Mouse (Mus musculus) urinary bladder, postnatal 10 days (tissue): ENCODE data around the gene Hs2st1.

ENCODE experiments used
- DNase-seq: peaks from one replicate; pipeline ENCODE4 v3.0.0; 2022; ENCODE audit warnings: low spot score

Gene Hs2st1

GRCm38 (mm10) chr3:144551416-144551815, 18.6 kb downstream of the Hs2st1 start:
- DNase-seq: no peak

GRCm38 (mm10) chr3:144550659-144551058, 19.3 kb downstream of the Hs2st1 start:
- DNase-seq: no peak

GRCm38 (mm10) chr3:144550036-144550435, 19.9 kb downstream of the Hs2st1 start:
- no peak for DNase-seq

GRCm38 (mm10) chr3:144548186-144548845, 21.7 kb downstream of the Hs2st1 start:
- DNase-seq: no peak

DNA sequence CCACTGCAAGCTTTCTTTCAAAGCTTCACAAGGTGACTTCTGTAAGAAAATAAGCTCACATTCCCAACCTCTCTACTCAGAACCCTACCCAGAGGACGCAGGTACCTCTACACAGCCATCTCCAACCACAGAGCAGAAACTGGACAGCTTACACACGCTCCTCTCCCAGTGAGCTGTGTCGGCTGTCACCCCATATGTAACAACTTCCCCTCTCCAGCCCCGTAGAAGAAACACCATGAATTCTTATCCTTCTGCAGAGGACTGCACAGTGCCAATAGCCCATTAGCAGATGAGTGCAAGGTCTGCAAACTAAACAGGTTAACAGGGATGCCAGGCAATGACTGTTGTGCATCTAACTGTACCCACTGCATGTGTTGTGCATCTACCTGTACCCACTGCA, 23.5 kb downstream of the Hs2st1 start:
- DNase-seq: no peak

DNA sequence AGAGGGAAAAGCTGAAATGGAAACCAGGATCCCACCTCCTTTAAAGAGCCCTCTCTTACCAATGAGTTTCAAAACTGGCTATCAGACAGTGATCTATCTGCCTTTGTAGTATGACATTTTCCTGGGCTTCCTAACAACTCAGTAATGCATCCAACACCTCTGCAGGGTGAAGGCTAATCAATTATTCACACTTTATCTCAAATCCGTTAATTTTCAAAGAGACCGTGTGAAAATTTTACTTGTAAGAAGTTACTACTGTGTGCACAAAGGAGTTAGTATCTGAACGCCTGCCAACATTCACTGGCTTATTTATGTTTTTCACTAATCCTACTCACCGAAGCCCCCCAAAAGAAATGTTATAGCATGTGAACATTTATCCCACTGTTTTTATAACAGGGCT, 24.1 kb downstream of the Hs2st1 start:
- DNase-seq: no peak

- DNase-seq: no peak
Measured at GRCm38 (mm10) chr3:144545152-144545551, 24.8 kb downstream of the Hs2st1 start.

GRCm38 (mm10) chr3:144541906-144542438, 28.0 kb downstream of the Hs2st1 start:
- no peak for DNase-seq

GRCm38 (mm10) chr3:144540805-144541204, 29.2 kb downstream of the Hs2st1 start:
- no peak for DNase-seq

GRCm38 (mm10) chr3:144539051-144539450, 30.9 kb downstream of the Hs2st1 start:
- no peak for DNase-seq

DNA sequence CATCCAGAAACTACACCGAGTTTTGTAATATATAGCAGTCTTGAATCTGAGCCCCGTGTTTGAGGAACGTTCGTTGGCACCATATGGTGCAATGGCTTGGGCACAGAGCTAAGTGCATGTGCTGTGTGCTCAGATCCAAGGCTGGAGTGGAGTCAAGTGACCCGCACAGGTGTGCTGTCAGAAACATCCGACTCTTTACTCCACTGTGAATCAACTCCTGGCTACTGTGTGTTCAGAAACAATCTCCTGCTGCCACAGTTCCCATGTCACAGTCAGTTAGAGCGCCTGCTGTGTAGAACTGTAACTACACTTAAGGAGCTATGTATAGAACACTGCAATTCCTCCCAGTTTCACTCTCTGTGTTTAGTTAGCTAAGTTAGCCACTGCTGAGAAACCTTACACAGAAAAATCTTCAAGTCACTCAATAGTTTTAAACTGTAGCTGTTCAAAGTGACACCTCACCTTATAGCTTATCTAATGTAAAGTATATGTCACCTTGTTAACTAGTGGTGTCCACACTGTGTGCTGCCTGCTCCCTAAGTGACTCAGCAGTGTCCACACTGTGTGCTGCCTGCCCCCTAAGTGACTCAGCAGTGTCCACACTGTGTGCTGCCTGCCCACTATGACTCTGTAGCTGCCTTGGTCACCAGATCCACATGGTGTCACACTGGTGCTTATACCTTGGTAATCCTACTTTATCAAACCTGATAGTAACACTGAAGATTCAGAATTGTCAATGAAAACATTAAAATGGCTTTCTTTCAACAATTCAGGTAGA, 32.7 kb downstream of the Hs2st1 start:
- DNase-seq: no peak

DNA sequence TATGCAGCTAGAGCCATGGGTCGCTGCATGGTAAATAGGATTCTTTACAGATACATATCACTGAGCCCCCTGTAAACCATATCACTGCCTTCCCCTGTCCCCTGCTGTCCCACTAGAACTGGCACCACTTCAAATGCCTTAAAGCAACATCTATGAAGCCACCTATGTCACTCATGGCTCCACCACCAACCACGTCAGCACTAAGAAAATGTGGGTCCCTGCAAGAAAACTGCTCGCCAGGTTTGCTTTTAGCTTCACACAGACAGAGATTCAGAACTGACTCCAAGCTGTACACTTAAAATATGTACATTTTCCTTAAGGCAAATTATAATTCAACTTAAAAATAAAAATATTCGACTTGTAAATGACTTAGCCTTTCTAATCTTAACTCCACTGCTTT, 34.9 kb downstream of the Hs2st1 start:
- DNase-seq: no peak

DNA sequence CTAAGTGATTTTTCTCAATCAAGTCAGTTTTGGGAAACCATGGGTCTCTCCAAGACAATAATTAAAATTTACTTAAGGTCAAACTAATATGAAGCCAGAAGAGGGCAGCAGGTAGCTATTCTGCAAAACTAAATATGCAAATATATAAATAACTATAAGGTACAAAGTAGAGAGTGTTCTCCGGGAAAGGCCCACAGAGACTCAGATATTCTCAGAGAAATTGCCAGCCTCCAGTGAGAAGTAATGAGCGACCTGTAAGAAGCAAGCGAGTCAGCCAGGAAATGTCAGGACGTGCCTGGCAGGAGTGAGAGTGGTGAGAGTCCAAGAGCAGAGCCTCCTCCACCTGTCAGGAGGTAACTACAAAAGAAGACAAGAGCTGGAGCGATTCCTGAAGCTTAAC, 39.0 kb downstream of the Hs2st1 start:
- DNase-seq: no peak

DNA sequence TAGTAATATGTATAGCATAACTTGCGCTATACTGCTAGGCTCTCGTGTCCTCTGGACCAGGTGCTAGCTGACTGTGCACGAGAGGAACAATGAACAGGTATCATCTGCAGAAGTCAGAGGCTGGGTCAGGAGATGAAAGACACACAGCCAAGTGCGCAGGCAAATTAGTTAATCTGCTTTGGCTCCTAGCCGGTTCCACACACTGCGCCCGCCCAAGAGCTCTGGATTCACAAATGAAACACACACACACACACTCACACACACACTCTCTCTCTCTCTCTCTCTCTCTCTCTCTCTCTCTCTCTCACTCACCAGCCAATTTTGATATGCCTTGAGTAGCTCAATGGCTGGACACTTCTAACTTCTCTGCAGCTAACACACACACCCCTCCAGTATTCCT, 42.1 kb downstream of the Hs2st1 start:
- no peak for DNase-seq

DNA sequence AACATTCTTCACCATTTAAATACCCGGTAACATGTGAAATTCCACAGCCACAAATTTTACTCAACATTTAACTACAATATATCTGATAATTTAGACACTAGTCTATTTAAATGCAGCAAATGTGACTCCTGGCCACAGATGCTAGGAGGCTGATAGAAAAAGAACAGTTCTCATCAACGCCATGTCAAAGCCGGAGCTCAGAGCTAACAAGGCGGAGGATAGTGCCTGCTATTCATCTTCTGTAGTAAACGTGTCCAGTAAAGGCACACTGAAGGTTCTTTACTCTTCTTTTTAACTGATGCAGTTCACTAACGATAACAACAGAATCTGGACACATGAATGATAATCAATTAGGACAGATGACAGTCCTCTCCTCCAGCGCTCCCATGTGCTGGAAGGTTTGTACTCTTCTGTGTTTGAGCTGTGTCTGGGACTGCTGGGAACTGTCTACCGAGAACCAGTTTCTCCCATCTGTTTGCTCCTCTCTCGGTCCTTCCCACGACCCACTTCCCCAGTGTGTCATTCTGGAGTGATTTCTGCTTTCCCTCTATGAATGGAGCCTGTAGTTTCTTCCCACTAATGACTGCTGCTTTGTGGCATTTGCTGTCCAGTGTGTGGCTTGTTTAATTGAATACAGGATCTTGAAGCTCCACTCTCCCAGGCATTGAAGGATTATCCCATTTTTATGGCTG, 50.3 kb downstream of the Hs2st1 start:
- no peak for DNase-seq

DNA sequence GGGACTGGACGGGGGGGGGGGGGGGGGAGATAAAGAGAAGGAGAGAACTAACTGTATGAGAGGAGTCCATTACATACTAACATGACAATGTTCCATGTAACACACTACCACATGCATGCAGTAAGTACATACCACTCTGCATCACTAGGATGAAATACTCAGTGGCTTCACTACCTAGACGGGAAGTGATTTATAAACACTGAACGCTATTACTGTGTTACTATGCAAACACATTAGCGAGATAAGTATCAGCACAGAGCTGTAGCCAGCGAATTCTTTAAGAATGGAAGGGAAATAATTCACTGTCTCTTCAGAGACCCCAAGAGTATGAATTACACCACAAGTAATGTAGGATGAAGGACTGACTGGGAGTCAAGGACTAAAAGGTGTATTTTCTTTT, 51.1 kb downstream of the Hs2st1 start:
- DNase-seq: no peak

- no peak for DNase-seq
Measured at GRCm38 (mm10) chr3:144515286-144515685, 54.7 kb downstream of the Hs2st1 start.

- no peak for DNase-seq
Measured at GRCm38 (mm10) chr3:144514122-144514505, 55.9 kb downstream of the Hs2st1 start.

DNA sequence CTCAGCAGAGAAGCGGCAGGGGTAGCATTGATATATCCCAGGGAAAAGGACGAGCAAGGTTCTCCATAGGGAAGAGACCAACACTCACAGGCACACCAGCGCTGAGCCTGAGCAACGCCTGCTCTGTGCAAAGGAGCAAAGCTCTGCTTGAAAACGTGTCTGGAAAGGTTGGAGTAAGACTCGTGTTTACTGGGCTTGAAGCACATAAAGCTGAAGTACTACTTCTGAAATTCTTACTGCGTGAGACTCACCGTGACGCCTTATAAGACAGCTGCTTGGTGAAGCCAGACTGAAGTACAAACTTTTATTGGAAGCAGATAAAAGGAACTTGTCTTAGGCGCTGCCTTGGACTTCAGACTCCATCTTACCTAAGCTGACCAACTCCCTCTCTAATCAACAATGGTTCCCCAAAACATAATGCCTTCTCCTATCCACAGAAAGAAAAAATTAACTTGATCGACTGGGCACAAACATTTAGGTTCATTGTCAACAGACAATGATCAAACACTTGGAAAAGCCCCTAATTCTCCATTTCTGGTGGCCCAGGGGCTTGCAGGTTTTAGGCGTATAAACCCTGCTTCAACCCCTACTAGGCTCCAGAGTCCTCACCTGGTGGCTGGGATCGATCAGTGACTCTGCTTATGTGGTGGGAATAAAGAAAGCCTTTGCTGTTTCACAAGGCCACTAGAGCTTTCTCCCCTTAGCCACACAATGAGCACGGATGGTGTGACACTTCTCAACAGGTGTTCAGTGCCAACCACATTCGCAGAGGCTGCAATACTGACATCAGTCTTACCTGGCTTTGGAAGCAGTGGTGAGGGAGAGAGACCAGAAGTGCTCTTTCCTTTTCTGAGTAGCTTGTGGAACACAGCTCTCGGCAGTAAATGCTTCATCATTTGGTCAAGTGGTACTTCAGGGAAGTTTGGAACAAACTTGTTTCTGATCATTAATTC, 56.5 kb downstream of the Hs2st1 start:
- no peak for DNase-seq

DNA sequence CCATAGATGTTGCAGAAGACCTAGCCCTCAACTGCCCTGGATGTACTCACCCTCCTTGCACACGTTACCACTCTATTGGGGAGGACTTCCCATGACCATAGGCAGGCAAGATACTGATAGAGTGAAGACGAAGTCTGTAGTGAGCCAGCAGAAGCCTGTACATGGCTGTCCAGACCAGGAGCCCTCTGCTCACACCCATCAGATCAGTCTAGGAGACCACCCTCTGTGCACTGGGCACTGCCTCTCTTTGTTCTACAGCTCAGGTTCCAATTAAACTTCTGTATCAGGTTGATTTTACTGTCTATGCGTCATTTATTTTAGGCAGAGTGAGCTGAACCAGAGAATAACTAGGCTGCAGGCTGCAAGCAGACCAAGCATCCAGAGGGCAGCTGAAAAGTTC, 59.3 kb downstream of the Hs2st1 start:
- no peak for DNase-seq

DNA sequence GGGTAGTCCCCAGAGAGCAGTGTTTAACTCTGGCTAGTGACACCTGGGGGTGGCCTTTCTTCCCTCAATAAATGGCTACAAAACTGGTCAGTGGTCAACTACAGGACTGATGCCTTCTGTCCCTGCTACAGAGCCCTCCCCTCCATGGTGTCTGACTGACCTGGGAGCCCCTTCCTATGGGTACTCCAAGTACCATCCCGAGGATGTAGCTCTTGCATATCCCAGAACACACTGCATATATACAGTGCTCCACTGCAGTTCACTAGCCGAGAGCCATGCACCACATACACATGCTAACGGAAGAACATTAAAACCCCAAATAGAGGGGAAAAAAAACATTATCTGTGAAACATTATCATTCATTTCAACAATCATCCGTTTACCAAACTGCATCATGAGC, 61.6 kb downstream of the Hs2st1 start:
- DNase-seq: no peak

DNA sequence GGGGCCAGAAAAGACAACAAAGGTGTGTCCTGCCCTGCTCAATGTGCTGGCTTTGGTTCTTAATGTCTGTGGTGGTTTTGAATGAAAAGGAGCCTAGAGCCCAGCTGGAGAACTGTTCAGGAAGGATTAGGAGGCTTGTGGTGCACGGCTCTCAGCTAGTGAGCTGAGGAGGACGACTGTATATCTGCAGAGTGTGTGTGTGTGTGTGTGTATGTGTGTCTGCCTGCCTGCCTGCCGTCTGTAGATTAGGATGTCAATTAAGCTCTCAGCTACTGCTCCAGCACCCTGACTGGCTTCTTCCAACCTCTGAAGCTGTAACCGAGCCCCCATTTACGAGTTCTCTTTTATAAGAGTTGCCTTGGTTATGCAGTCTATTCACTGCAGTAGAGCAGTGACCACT, 62.1 kb downstream of the Hs2st1 start:
- DNase-seq: no peak
